Mouse (Mus musculus) retina, postnatal 1 day (tissue): ENCODE data around the gene Card9.

Experiments
- DNase-seq: peaks from one replicate; pipeline ENCODE4 v3.0.0-alpha.2; 2012

Card9 gene

DNA sequence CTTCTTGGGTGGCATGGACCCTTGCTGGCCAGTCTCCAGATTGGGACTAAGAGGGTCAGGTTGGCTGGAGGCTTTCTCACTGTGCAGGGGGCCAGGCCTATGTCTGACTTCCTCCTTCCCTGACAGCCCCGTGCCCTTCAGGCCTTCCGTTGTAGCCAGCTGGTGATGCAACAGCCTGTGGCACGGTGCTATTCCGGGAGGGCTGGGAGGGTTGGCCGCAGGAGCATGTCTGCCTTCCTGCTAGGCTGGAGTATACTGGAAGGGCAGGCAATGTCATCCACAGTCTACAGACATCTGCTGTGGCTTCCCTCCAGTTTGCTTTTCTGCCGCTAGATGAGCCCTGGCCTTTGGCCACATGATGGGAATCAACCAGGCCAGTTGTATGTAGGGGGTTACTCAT lies 735 bp downstream of the Card9 start:
- no peak for DNase-seq

DNA sequence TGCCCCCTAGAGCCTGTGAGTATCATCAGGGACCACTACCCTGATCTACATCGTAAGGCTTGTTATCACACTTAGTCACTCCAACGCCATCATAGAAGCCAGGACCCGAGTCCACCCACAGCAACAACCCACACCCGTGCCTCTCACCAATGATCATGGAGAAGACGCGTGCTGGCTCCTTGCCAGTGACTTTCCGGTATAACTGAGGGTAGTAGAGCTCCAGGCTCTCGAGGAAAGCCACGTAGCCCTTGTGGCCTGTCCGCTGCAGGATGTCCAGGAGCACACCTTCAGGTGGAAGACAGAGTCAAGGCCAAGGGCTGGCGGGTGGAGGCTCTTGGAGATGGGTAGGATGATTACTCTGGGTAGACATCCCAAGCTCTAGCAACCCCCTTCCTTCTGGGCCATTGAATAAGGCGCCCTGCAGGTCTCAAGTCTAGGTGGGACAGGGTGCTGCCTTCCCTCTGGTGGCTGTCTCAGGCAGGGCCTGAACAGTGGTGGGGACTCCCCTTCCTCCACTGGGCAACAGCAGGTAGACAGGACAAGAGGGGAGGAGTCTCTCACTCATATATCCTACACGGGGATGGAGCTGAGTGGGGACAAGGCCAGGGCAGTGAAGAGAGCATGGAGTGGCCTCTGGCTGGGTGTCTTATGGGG lies 1.9 kb downstream of the Card9 start:
- no peak for DNase-seq

DNA sequence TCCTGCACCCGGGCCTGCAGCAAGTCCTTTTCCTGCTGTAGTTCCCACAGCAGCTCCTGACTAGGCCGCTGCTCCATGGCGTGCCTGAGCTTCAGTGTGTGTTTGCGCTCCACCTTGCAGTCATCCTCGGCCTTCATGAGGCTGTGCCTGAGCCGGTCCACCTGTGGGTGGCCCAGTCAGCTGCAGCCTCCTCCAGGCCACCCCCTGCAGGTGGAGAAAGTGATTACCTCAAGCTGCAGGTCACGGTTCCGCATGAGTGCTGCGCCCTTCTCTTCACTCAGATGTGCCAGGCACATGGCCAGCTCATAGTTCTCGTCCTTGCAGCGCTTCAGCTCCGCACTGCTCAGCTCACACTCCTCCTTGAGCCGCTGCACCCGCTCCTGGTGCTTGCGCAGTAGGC lies 3.2 kb downstream of the Card9 start:
- no peak for DNase-seq

DNA sequence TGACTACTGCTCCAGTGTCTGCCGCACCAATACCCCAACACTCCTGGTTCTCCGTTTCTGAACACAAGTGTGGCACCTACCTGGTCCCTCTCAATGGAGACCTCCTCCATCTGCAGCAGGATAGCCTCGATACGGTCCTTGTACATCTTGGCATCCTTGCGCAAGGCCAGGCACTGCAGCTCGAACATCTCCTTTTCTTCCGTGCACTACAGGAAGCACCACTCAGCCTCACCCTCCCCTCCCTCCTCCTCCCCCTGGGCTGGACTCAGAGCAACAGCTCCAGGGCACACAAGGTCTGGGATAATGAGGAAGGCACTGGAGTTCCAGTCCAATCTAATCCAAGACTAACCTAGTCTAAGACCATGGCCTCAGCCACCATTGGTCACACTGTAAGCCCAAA lies 4.0 kb downstream of the Card9 start:
- no peak for DNase-seq

DNA sequence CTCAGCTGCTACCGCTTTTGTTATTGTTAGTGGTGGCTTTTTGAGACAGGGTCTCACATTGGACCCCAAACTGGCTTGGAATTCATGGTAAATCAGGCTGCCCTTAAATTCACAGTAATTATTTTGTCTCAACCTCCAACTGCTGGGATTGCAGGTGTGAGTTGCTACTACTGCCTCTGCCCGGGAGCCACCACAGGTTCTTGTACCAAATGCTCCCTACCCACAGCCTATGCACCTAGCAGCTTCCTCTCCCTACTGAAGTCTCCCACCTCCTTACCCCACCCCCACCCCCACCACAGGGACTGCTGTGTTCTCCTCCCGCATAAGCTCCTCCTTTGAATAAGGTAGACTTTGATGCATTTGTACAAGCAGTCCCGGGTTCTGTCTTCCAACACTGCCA lies 4.5 kb downstream of the Card9 start:
- no peak for DNase-seq

DNA sequence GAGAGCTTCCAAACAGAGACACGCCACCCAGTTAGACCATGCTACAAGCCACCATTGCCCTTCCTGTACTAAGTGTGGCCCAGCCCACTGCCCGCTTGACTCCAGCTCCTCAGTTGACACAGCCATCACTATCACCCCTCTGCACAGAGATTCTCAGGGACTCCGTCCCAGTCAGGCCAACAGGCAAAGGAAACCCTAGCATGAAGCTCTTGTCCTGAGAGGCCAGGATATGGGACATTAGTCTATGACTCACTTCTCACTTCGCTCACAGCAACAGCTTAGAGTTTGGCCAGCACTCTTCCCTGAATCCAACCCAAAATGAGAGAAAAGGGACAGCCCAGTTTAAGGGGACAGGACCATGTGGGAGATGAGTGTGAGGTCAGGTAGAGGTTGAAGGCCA lies 6.3 kb downstream of the Card9 start:
- no peak for DNase-seq

DNA sequence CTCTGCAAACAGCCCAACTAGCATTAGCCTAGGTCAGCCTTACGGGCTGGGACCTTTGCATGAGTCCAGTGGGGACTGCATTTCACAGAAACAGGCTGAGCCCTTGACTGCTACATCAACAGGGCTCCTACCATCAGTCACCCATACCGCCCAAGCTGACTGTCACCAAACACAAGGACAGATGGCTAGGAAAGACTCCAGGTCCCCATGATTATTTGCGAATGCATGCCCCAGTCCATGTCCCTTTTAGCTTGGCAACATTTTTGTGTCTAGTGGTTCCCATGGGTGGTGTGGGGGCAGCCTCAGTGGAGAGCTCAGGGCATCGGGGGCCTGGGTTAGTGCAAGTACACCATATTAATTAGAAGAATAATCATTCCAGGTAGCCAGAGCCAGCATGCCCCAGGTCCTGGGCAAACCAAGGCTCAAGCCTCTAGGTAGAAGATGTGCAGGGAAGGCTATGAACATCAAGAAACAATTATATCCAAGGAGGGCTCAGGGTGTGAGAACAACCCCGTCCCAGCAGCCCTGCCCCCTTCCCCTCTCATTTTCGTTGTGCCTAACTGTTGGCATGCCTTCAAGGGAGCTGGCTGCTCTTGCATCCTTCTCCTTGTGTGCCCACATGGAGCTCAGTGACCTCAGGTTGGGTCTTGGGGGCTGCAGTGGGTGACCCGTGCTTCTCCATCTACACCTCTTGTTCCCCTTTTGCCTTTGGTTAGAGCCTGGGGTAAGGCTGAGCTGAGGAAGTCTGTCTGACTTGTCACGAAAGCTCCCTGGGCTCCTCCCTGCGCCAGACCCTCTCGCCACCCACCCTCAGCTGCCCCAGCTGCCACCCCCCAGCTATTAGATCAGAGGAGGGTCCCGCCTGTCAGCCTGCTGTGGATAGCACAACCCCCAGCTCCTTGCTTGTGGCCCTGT lies 7.4 kb downstream of the Card9 start:
- DNase-seq: no peak

DNA sequence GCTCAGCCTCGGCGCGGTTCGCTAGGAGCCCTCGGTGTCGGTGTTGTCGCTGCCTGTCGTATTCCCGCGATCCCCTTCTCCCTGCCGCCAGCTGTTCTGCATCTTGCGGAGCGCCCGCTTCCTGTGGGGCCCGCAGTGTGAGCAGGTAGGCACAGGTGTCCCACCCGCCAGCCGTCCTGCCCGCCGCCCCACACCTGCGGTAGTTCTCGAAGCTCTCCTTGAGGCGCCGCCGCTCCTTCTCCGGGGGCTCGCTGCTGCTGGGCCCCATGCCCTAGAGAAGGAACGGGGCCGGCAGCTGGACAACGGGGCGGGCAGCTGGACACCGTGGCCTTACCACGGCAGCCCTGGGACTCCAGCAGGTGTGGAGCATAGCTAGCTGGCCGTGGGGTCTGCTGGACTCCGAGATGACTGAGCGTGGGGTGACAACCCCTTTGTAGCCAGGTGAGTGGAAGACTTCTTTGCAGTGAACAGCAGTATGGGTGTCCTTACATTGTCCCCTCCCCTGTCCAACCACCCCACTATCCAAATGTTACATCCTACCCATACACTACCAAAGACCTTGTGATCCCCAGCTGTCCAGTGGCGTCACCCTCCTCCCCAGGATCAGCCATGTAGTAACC lies 8.3 kb downstream of the Card9 start:
- no peak for DNase-seq

DNA sequence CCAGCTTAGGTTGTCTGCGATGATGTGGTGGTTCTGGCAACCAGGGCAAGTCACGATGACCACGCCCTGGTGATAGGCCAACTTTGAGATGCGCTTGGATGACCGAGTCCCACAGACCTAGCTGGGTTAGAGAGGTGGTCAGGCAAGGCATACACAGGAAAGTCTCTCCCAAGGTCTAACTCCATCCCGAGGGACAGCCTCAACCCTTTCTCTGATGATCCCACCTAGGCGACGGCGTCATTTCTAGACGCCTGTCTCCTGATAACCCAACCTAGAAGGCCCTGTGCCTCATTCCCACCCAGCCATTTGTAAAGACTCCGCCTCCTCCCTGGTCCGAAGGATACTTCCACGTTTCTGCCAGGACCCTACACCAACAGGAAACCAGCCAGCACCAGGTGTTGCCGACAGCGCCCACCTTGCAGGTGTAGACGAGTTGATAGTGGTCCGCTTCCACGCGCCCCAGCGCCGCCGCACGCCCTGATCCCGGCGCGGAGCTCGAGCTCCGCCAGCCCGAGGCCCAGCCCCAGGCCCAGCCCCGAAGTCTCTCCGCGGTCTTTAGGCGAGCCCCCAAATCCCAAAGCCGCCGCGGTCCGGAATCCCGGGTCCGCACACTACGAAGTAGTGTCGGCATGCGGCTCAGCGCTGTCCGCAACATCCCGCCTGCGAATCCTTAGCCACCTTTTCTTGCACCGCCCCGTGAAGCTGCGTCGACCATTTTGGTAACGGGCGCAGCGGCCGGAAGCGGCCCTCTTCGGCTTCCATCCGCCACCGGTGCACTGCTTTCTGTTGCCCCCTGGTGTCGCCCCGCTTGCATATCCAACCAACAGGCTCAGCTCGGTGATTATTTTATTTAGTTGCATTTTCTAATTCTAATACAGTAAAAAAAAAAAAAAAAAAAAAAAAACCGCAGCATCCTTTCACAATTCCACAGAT lies 9.1 kb downstream of the Card9 start, which contains the start of gene Dnlz:
Gene Dnlz, minus strand, starts transcription at position 753 of the 933 bp plus-strand sequence.
- peak; percentile 95 for DNase-seq

DNA sequence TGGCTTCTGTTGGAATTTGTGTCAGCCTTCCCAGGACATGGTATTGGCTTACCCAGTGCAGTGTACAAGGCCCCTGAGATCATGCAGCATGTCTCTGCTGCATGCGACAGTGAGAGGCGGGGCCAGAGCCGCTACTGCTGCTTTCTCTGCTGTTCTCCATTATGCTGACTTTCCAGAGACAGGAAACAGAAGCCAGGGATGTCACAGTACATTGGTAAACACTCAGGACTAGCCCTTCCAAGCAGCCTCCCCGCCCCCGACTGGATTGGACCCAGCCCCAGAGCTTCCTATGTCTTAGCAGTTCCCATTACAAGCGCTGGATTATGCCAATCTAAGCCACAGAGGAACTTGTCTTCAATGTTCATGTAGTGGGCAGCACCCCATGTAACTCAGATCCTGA lies 12.5 kb downstream of the Card9 start:
- DNase-seq: no peak

DNA sequence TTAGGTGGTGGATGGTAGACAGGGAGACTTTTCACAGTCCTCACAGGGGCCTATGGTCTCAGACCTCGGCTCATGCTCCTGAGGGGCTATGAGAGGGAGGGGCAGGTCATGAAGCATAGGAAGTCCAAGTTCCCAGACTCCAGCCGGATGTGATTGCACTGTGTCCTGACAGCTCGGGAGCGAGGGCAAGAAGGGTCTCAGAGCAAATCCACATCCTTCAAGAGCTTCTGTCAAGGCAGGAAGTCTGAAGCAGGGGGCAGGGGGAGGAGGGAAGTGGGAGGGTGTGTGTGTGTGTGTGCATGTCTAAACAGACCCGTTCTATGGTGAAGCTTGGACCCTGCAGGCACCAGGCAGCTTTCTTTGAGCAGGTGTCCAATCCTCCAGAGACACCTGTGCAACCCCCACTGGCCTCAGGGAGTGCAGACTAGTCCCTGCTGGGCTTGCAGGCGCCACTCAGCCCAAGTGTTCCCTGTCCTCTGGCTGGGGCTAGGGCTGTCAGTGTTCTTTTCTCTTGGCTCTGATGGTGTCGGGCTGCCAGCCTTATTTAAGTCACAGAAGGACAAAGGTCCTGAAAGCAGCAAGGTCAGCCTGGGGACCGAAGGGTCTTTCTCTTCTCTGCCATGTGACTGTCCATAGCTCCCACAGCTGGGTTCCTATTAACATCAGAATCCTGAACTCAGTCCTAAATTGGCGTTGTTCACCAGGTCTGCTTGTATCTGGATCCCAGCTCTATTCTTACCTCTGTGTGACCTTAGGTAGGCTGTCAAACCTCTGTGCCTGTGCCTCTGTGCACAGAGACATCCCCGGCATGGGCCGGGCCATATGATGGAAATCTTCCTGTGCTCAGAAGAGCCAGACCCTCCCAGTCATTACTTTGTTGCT lies 17.9 kb downstream of the Card9 start:
- DNase-seq: no peak

DNA sequence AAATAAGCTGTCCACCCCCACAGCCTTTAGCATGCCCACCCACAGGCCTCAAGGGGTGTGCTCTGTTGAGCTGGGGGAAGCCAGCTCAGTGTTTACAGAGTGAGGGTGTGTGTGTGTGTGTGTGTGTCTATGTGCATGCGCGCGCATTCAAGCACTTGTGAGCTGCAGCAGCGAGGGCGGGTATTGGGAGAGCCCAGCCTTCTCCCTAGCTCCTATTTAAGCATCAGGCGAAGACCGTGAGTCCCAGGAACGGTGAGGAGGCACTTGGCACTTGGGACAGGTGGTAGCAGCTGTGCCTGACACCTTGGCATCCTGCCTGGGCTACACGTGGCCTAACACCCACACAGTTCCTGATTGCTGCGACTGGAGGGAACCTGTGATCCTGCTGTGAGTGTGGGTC lies 18.7 kb downstream of the Card9 start:
- no peak for DNase-seq

DNA sequence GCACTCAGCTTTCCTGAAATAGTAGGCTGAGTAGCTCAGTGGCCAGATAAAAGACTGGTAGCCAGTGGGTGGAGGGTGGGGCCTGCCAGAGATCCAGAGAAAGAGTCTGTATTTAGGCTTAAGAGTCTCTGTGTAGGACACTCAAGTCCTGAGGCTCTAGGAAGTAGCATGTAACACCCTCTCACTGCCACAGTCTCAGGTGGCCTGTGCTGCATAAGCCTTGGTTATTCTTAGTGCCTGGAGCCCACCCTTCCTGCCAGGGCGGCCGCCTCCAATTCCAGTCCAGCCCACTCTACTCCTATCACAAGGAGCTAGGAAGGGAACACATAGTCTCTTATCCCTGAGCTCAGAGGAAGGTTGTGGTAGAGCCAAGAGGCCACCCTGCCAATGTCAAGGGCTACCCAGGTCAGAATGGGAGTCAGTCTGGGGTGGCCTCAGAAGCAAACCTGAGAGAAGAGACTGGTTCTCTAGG lies 19.2 kb downstream of the Card9 start:
- no peak for DNase-seq

DNA sequence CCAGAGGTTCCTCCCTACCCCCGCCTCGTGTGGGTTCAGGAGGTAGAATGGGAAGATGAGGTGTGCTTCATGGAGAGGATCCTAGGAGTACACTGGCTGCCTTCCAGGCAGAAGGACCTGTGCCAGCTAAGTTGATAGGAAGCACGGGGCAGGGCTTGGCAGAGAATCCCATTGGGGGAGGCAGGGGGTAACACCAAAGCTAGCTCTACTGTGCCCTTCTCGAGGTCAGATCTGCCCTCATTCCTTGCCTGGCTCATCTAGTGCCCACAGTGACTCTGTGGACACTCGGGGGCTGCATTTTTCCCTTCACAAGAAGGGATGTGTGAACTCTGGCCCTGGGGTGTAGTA lies 21.5 kb downstream of the Card9 start:
- DNase-seq: no peak

DNA sequence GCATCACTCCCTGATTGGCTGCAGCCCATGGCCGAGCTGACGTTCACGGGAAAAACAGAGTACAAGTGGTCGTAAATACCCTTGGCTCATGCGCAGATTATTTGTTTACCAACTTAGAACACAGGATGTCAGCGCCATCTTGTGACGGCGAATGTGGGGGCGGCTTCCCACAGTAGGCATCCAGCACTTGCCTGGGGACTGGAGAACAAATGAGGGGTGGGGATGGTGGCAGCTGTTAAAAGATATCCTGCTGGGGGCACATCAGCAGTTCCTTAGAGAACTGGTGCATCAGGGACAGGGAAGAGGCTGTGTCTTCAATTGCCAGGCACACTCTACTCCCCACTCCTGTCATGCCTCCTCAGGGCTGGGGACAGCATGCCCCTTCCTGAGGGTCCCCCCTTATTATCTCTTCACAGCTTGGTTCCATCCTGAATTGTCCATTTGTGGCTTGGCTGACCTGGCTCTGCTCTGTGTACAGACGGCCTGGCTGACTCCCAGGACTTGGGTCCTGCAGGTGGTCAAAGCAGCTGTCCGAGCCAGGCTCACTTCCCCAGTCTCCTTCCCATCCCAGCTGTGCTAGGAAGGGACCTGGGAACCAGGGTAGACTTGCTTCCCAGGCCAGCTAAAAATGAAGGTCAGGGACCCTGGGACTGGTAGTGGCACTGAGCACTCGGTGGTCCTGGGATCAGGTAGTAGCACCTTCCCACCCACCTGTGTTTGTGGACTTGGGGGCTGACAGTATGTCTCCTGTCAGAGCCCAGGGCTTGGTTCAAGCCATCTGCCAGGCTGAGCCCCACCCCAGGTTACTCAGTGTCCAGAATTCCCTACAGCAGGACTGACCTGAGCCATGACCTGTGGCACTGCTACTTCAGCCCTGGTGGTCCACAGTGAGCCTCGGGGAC lies 22.2 kb downstream of the Card9 start:
- DNase-seq: peak; percentile 30

DNA sequence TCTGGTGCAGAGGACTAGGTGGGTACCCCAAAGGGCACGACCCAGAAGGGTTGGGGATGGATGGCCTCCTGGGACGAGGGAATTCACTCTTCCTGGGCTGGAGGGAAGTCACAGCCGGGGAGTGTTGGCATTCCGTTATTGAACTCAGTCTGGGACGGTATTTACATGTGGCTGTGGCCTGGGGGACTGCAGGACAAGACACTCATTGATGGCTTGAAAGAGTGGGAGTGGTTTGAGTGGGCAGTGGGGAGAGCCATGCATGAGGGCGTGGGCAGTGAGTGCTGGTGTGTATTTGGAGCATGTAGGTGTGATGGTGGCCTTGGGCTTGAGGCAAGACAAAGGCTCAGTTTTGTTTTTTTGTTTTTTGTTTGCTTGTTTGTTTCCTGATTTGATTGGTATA lies 30.0 kb downstream of the Card9 start:
- no peak for DNase-seq

DNA sequence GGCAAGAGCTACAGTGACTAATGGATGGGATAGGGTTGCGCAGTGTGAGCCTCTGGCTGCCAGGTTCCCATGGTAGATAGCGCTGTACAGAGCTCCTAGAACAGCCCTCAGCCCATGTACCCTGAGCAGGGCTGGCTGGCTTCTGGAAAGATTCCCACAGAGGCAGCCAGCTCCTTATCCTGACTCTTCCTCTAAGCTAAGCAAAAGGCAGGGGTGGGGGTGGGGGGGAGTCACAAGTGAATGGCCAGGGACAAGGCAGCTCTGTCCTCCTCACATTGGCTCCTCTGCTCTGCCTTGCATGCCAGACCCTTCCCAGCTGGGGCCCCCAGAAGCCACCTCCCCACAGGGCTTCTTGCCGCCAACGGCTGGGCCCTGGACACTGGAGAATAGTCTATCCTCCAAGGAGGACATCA lies 30.7 kb downstream of the Card9 start:
- DNase-seq: no peak

DNA sequence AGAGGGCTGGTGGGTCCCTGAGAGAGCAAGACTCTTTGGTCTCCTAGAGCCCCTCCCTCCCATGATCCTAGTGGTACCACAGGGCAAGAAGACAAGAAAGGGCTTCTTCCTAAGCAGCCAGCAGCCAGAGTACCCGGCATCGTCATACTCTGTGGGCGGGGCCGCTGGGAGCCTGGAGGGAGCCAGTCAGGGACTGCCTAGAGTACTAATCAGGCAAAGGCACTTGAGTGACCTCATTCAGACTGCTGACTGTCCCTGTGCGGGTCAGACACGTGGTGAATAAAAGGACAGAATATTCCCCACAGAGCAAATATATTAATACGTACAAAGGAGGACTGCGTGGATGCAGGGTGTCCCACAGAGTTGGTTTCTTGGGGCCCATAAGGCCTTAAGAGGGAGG lies 31.3 kb downstream of the Card9 start:
- peak; percentile 31 for DNase-seq

DNA sequence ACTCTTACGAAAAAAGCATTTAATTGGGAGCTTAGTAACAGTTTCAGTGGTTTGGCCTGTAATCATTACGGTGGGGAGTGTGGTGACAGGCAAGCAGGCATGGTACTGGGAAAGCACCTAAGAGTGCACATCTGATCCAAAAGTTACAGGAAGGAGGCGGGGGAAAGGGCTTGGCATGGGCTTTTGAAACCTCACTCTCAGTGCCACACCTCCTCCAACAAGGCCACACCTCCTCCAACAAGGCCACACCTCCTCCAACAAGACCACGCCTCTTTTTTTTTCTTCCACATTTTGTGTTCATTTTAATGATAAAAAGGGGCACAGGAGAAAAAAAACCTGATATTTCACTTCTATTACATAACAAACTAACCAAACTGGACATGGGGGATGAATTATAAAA lies 32.9 kb downstream of the Card9 start:
- DNase-seq: no peak

DNA sequence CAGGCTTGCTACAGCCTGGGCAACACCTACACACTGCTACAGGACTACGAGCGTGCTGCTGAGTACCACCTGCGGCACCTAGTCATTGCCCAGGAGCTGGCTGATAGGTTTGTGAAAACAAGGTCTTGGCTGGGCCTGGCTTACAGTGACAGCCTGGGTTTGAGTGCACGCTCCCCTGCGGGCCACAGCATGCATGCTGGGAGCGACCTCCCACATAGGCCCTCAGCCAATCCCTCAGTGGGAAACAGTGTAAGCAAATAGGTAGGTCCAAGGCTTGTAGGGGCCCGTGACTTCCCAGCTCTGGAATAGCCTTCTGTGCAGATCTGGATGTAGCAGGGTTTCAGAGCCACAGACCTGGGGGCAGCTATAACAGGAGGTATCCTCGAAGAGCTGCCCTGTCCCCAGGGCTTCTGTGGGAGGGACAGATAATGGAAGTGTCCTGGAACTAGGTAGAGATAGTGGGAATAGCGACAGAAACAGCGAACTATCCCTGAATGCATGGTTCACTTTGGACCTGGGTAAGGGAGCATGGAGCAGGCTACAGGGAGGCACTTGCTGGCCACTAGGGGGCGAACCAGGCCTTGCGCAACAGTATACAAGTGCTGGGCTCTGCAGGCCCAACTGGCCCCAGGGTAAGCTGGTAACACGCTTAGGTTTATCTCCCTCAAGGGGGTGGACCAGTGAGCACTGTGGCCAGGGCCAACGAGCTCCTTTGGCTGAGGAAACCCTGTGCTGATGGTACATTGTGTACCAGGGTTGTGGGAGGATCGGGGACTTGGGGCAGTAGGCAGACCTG lies 35.1 kb downstream of the Card9 start:
- peak; percentile 85 for DNase-seq
